Mouse (Mus musculus) C2C12 (cell line): ENCODE data around the gene Cbx7.

Source experiments
- CEBPB ChIP-seq: IDR thresholded peaks from one replicate; pipeline ENCODE4 v1.6.1; 2011; ENCODE audit warnings: low read depth, mild to moderate bottlenecking, control low read depth, moderate library complexity
- CTCF ChIP-seq: IDR thresholded peaks from one replicate; pipeline ENCODE4 v1.5.1; 2011; ENCODE audit not compliant: control insufficient read depth, insufficient read depth, insufficient read length
- FOSL1 ChIP-seq: IDR thresholded peaks from one replicate; pipeline ENCODE4 v1.8.0; 2011; ENCODE audit warnings: mild to moderate bottlenecking, low read length; ENCODE audit not compliant: poor library complexity, insufficient read depth, severe bottlenecking
- MAX ChIP-seq: IDR thresholded peaks from one replicate; pipeline ENCODE4 v1.6.1; 2011; ENCODE audit warnings: mild to moderate bottlenecking, control low read depth
- MYOD1 ChIP-seq: IDR thresholded peaks from one replicate; pipeline ENCODE4 v1.6.1; 2011; ENCODE audit warnings: low read depth; ENCODE audit not compliant: control insufficient read depth, insufficient read length
- MYOG ChIP-seq: IDR thresholded peaks from one replicate; pipeline ENCODE4 v1.6.1; 2011; ENCODE audit not compliant: control insufficient read depth, insufficient read length; ENCODE audit errors: extremely low read depth
- USF1 ChIP-seq: IDR thresholded peaks from one replicate; pipeline ENCODE4 v1.6.1; 2011; ENCODE audit warnings: low read depth, mild to moderate bottlenecking, control low read depth, moderate library complexity

GRCm38 (mm10) chr15:79900751-79901150, 70.2 kb downstream of the Cbx7 start:
- TF ChIP-seq MYOD1 (no peak), CTCF (no peak), CEBPB (no peak), USF1 (no peak), MAX (no peak), MYOG (no peak), FOSL1 (no peak)
